In the genomic region with DNA sequence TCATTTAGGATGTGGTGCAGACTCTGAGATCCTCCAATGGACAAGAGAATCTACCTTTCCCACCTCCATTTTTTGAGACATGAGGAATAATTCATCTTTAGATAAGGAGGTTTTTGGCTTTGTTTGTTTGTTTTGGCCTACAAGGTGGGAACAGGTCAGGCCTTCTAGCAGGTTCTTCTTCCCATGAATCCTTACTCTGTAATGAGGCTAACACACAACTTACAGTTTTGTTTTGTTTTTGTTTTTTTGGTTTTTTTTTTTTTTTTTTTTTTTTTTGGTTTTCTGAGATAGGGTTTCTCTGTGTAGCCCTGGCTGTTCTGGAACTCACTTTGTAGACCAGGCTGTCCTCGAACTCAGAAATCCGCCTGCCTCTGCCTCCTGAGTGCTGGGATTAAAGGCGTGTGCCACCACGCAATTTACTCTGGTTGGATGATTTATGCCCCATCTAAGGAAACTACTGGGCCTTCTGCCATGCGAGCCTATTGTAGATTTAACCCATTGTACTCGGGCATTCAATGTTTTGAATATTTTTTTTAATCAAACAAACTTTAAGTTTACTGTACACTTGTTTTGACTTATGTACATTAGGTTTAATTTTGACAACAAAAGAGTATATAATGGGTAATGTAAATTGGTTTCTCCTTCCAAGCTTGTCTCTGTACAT, we compare ENCODE assay signal across 9 mouse cellular contexts. TPM values are rescaled to one million over a fixed set of nuclear protein-coding genes. Genes with fewer than 3 reads are reported as not detected.
DNase-seq lines count a peak whose midpoint lies in the region; ATAC-seq and TF ChIP-seq lines count a peak whose summit lies in the region.
"Had no signal": no experiment of that assay in that cellular context is flagged by ENCODE, and none has a peak within 500 bp of the region (broad histone marks: within the 10 kb centered on the region; RNA-seq: fewer than 3 reads in every experiment).

No protein-coding gene starts in this region.

- H3K4me1 ChIP-seq in heart, embryonic 15.5 days (replicated peaks), result peaks cover 6% of the 10 kb centered on the region
- H3K4me1 ChIP-seq in cortical plate, adult 2 months (ENCODE audit: control insufficient read depth, insufficient read depth, low read length), result peaks cover 5% of the 10 kb centered on the region; the same call in 1 of the 2 replicates
- H3K4me1 ChIP-seq in midbrain, embryonic 12.5 days, result peaks cover 10% of the 10 kb centered on the region

- no peak for DNase-seq in heart, adult 9 months (ENCODE audit: low spot score in 2 of 2)
- DNase-seq in kidney, postnatal 10 days, result peak; percentile 52
- no peak for DNase-seq in ovary, postnatal 14 days (ENCODE audit: low spot score)
- no peak for DNase-seq in spleen, adult 18-20 months
- DNase-seq in gastrocnemius, adult 18-20 months (ENCODE audit: low spot score), result no peak

- no peaks in the 10 kb centered on the region for H3K27me3 ChIP-seq in heart, embryonic 15.5 days
- no peaks in the 10 kb centered on the region for H3K27me3 ChIP-seq in midbrain, embryonic 12.5 days
- H3K27me3 ChIP-seq: heart, embryonic 12.5 days had no signal

- ATAC-seq in heart, embryonic 15.5 days (replicated peaks; ENCODE audit: insufficient number of reproducible peaks, insufficient read depth, low FRiP score, low read depth), result no peak
- no peak for ATAC-seq in midbrain, embryonic 12.5 days (ENCODE audit: low FRiP score, low read depth)

- TF ChIP-seq POLR2A in cortical plate, adult 2 months (IDR thresholded peaks at IDR 0.05; ENCODE audit: extremely low read depth, insufficient read depth, low read length), result no peak

- H3K4me3 ChIP-seq in heart, embryonic 15.5 days, result no peak overlapping the region
- peak overlapping the region; percentile 92; the same call in 1 of the 2 replicates for H3K4me3 ChIP-seq in cortical plate, adult 2 months (ENCODE audit: insufficient read depth, low read length)
- no peak overlapping the region for H3K4me3 ChIP-seq in midbrain, embryonic 12.5 days

- peak overlapping the region; percentile 81; the same call in 1 of the 2 replicates for H3K4me2 ChIP-seq in heart, embryonic 15.5 days
- H3K4me2 ChIP-seq in midbrain, embryonic 12.5 days (replicated peaks), result peak overlapping the region; percentile 79; the same call in 1 of the 2 replicates

- H3K9ac ChIP-seq in heart, embryonic 15.5 days, result no peak overlapping the region
- no peak overlapping the region for H3K9ac ChIP-seq in midbrain, embryonic 12.5 days (replicated peaks)

- no peak overlapping the region for H3K27ac ChIP-seq in heart, embryonic 15.5 days
- H3K27ac ChIP-seq in cortical plate, adult 2 months (ENCODE audit: insufficient read depth, low read length), result no peak overlapping the region
- H3K27ac ChIP-seq in midbrain, embryonic 12.5 days (replicated peaks), result no peak overlapping the region

- TF ChIP-seq CTCF in cortical plate, adult 2 months (IDR thresholded peaks at IDR 0.05; ENCODE audit: extremely low read depth, insufficient read depth, low read length), result no peak

- peaks cover 5% of the 10 kb centered on the region; the same call in 1 of the 2 replicates for H3K36me3 ChIP-seq in heart, embryonic 15.5 days
- H3K36me3 ChIP-seq in midbrain, embryonic 12.5 days, result peaks cover 11% of the 10 kb centered on the region

- H3K9me3 ChIP-seq in heart, embryonic 15.5 days (replicated peaks), result no peaks in the 10 kb centered on the region
- no peaks in the 10 kb centered on the region for H3K9me3 ChIP-seq in midbrain, embryonic 12.5 days
- H3K9me3 ChIP-seq: heart, embryonic 12.5 days had no signal

- 65% methylated on average over 6 of the region's 6 CpGs for WGBS in heart, embryonic 15.5 days
- WGBS in midbrain, embryonic 12.5 days, result 89% methylated on average over 6 of the region's 6 CpGs

RNA-seq across cellular contexts. Expression of gene Depdc5, which starts 0.9 kb away (rescaled TPM):
- 16.1 and 18.4 TPM in 2 replicates for polyA plus RNA-seq in heart, embryonic 15.5 days (2015; fragmentation: Nextera tagmentation; extraction: Ambion mirVana)
- polyA plus RNA-seq in cortical plate, adult 2 months (2012; rRNA removed), result 44.7 and 46.7 TPM in 2 replicates
- polyA plus RNA-seq in midbrain, embryonic 12.5 days (2016; fragmentation: Nextera tagmentation; extraction: Ambion mirVana), result 41.6 and 42.8 TPM in 2 replicates
- total RNA-seq in gastrocnemius, adult 18-20 months (2021), result 10 to 100 TPM; 13.0 to 14.1 TPM

RNA-seq across cellular contexts. Expression of gene Prr14l, which starts 8.5 kb away (rescaled TPM):
- polyA plus RNA-seq in heart, embryonic 15.5 days (2015; fragmentation: Nextera tagmentation; extraction: Ambion mirVana), result 8.8 and 9.1 TPM in 2 replicates
- 16.0 and 16.3 TPM in 2 replicates for polyA plus RNA-seq in cortical plate, adult 2 months (2012; rRNA removed)
- polyA plus RNA-seq in midbrain, embryonic 12.5 days (2016; fragmentation: Nextera tagmentation; extraction: Ambion mirVana), result 19.7 and 21.9 TPM in 2 replicates
- total RNA-seq in gastrocnemius, adult 18-20 months (2021), result 1 to 10 TPM; 4.1 to 4.2 TPM

RNA-seq across cellular contexts. Expression of gene Gm20671, which starts 35.7 kb away (rescaled TPM):
- not detected in 2 replicates for polyA plus RNA-seq in heart, embryonic 15.5 days (2015; fragmentation: Nextera tagmentation; extraction: Ambion mirVana)
- polyA plus RNA-seq in cortical plate, adult 2 months (2012; rRNA removed), result not detected in 2 replicates
- not detected in 2 replicates for polyA plus RNA-seq in midbrain, embryonic 12.5 days (2016; fragmentation: Nextera tagmentation; extraction: Ambion mirVana)
- 1 to 10 TPM in 1 of 2 experiments, not detected in 1; 1.1 TPM for total RNA-seq in gastrocnemius, adult 18-20 months (2021)
- polyA plus RNA-seq: heart, embryonic 12.5 days had no signal
